Mouse (Mus musculus) spleen, adult 2 months (tissue): ENCODE data around the gene Slc35d3. TPM values are rescaled to one million over a fixed set of nuclear protein-coding genes. Genes with fewer than 3 reads are reported as not detected.

ENCODE experiments used
- DNase-seq, 2 experiments: peaks; one replicate each; pipeline versions ENCODE4 v3.0.0 to v3.0.0-alpha.2; 2012 to 2021; ENCODE audit warnings: low spot score in 2 of 2, low read depth in 1 of 2
- H3K27ac ChIP-seq: fragments of 200-500 bp; 2 replicates; pipeline ENCODE4 v1.5.1; 2012; ENCODE audit warnings: low read length, inconsistent platforms; ENCODE audit not compliant: insufficient read depth
- H3K27me3 ChIP-seq: fragments of 200-500 bp; 2 replicates; pipeline ENCODE4 v1.6.1; 2012; ENCODE audit warnings: mild to moderate bottlenecking, moderate library complexity, low read length, inconsistent platforms; ENCODE audit not compliant: control insufficient read depth, insufficient read depth
- H3K36me3 ChIP-seq: fragments of 200-500 bp; 2 replicates; pipeline ENCODE4 v1.6.1; 2012; ENCODE audit warnings: mild to moderate bottlenecking, low read length, inconsistent platforms; ENCODE audit not compliant: control insufficient read depth, insufficient read depth
- H3K4me1 ChIP-seq: fragments of 200-500 bp; 2 replicates; pipeline ENCODE4 v1.6.1; 2011; ENCODE audit warnings: inconsistent platforms; ENCODE audit not compliant: control insufficient read depth, insufficient read depth, insufficient read length
- H3K4me3 ChIP-seq: fragments of 200-500 bp; 2 replicates; pipeline ENCODE4 v1.5.1; 2011; ENCODE audit warnings: mild to moderate bottlenecking, inconsistent platforms; ENCODE audit not compliant: insufficient read depth, insufficient read length; ENCODE audit errors: extremely low read depth
- CTCF ChIP-seq: fragments of 200-500 bp; IDR thresholded peaks from 2 replicates; pipeline ENCODE4 v1.5.1; 2011; ENCODE audit warnings: mild to moderate bottlenecking, inconsistent platforms; ENCODE audit not compliant: insufficient read depth, insufficient read length, insufficient replicate concordance; ENCODE audit errors: extremely low read depth
- POLR2A ChIP-seq: fragments of 200-500 bp; IDR thresholded peaks from 2 replicates; pipeline ENCODE4 v1.6.1; 2011; ENCODE audit warnings: low read depth, low read length, inconsistent platforms
- whole genome bisulfite sequencing: fragments of 180-500 bp; shearing (Covaris S2); methylation state at CpG from one replicate; pipeline ENCODE4 v1.1.7; 2018; 5-methylcytosine and 5-hydroxymethylcytosine counted together
- polyA plus RNA-seq: library from polyadenylated mRNA; depleted of rRNA; stranded (reverse); fragments of >200 nt; gene quantifications from 2 replicates; pipeline ENCODE4 v1.2.3, GENCODE M21; 2012

Slc35d3 gene
- polyA plus RNA-seq, 1 experiment, result 2.8 TPM

- no peaks in the 10 kb centered on the region for H3K27me3 ChIP-seq
- 86% methylated on average over 4 of the region's 4 CpGs for WGBS
Measured at GRCm38 (mm10) chr10:19884409-19884808, 33.1 kb upstream of the Slc35d3 start.

GRCm38 (mm10) chr10:19880437-19880836, 29.2 kb upstream of the Slc35d3 start:
- H3K27me3 ChIP-seq, result no peaks in the 10 kb centered on the region
- TF ChIP-seq POLR2A (no peak), CTCF (no peak)
- H3K27ac ChIP-seq, result no peak overlapping the region
- DNase-seq, result no peak
- no peaks in the 10 kb centered on the region for H3K4me1 ChIP-seq
- 46% methylated on average over 3 of the region's 3 CpGs for WGBS
- H3K4me3 ChIP-seq, result no peak overlapping the region
- peaks cover 7% of the 10 kb centered on the region for H3K36me3 ChIP-seq

More at GRCm38 (mm10) chr10:19884409-19884808, 33.1 kb upstream of the Slc35d3 start:
- Histone ChIP-seq H3K4me3 (no peak overlapping the region), H3K27ac (no peak overlapping the region), H3K4me1 (no peaks in the 10 kb centered on the region), H3K36me3 (peaks cover 9% of the 10 kb centered on the region)
- TF ChIP-seq CTCF (no peak), POLR2A (no peak)
- DNase-seq, result no peak

- no peak for DNase-seq
- no peak overlapping the region for H3K4me3 ChIP-seq
- no peaks in the 10 kb centered on the region for H3K27me3 ChIP-seq
- H3K36me3 ChIP-seq, result peaks cover 4% of the 10 kb centered on the region
- no peaks in the 10 kb centered on the region for H3K4me1 ChIP-seq
- 91% methylated on average over 6 of the region's 6 CpGs for WGBS
- no peak overlapping the region for H3K27ac ChIP-seq
- TF ChIP-seq POLR2A, result no peak
- TF ChIP-seq CTCF, result no peak
Measured at GRCm38 (mm10) chr10:19879161-19879560, 27.9 kb upstream of the Slc35d3 start.

- TF ChIP-seq POLR2A (no peak), CTCF (no peak)
- 84% methylated on average over 9 of the region's 9 CpGs for WGBS
Measured at GRCm38 (mm10) chr10:19877679-19878078, 26.4 kb upstream of the Slc35d3 start.

GRCm38 (mm10) chr10:19877257-19877656, 26.0 kb upstream of the Slc35d3 start:
- no peaks in the 10 kb centered on the region; the same call in 1 of the 2 replicates for H3K36me3 ChIP-seq
- no peak for TF ChIP-seq CTCF
- no peak for TF ChIP-seq POLR2A
- WGBS, result 94% methylated on average over 8 of the region's 8 CpGs
- no peak overlapping the region for H3K4me3 ChIP-seq
- DNase-seq, result no peak
- H3K4me1 ChIP-seq, result no peaks in the 10 kb centered on the region
- H3K27ac ChIP-seq, result no peak overlapping the region
- no peaks in the 10 kb centered on the region for H3K27me3 ChIP-seq

More at GRCm38 (mm10) chr10:19877679-19878078, 26.4 kb upstream of the Slc35d3 start:
- Histone ChIP-seq H3K4me1 (no peaks in the 10 kb centered on the region), H3K36me3 (no peaks in the 10 kb centered on the region; the same call in 1 of the 2 replicates), H3K27me3 (no peaks in the 10 kb centered on the region), H3K4me3 (no peak overlapping the region), H3K27ac (no peak overlapping the region)
- DNase-seq, result no peak

GRCm38 (mm10) chr10:19876669-19877068, 25.4 kb upstream of the Slc35d3 start:
- Histone ChIP-seq H3K27me3 (no peaks in the 10 kb centered on the region), H3K4me1 (no peaks in the 10 kb centered on the region), H3K4me3 (no peak overlapping the region), H3K27ac (no peak overlapping the region), H3K36me3 (no peaks in the 10 kb centered on the region)
- no peak for TF ChIP-seq POLR2A
- TF ChIP-seq CTCF, result no peak
- DNase-seq, result no peak
- 89% methylated on average over 7 of the region's 7 CpGs for WGBS

GRCm38 (mm10) chr10:19875346-19875745, 24.1 kb upstream of the Slc35d3 start:
- no peak for DNase-seq
- Histone ChIP-seq H3K27me3 (no peaks in the 10 kb centered on the region), H3K27ac (no peak overlapping the region), H3K4me3 (no peak overlapping the region), H3K36me3 (peaks cover 3% of the 10 kb centered on the region; the same call in 1 of the 2 replicates), H3K4me1 (no peaks in the 10 kb centered on the region)
- TF ChIP-seq POLR2A (no peak), CTCF (no peak)
- WGBS, result 45% methylated on average over 5 of the region's 5 CpGs
